Mouse (Mus musculus) limb, embryonic 11.5 days (tissue): ENCODE results near the gene Zbtb43. TPM values are rescaled to one million over a fixed set of nuclear protein-coding genes. Genes with fewer than 3 reads are reported as not detected.

Experiments used
- ATAC-seq: fragments of 200-750 bp; cut with Nextera tagmentation; 2 replicates; pipeline ENCODE4 v1.8.0; 2017; ENCODE audit warnings: low read depth; ENCODE audit not compliant: insufficient number of reproducible peaks, low FRiP score, low TSS enrichment
- DNase-seq: peaks from one replicate; pipeline ENCODE4 v3.0.0-alpha.2; 2015; ENCODE audit warnings: low spot score
- H3K27ac ChIP-seq: fragments of 300-500 bp; sonication (generic); replicated peaks from 2 replicates; pipeline ENCODE4 v1.5.1; 2014; ENCODE audit warnings: low read depth, mild to moderate bottlenecking, low read length
- H3K27me3 ChIP-seq: fragments of 300-500 bp; sonication (generic); 2 replicates; pipeline ENCODE4 v1.6.1; 2014; ENCODE audit warnings: mild to moderate bottlenecking, low read length, mixed read lengths; ENCODE audit not compliant: control insufficient read depth, insufficient read depth
- H3K36me3 ChIP-seq: fragments of 300-500 bp; sonication (generic); 2 replicates; pipeline ENCODE4 v1.6.1; 2014; ENCODE audit warnings: mild to moderate bottlenecking, low read length, moderate library complexity, mixed read lengths; ENCODE audit not compliant: control insufficient read depth, insufficient read depth
- H3K4me1 ChIP-seq: fragments of 300-500 bp; sonication (generic); 2 replicates; pipeline ENCODE4 v1.6.1; 2014; ENCODE audit warnings: low read length, mixed read lengths; ENCODE audit not compliant: control insufficient read depth, insufficient read depth
- H3K4me2 ChIP-seq: fragments of 300-500 bp; sonication (generic); 2 replicates; pipeline ENCODE4 v1.6.1; 2014; ENCODE audit warnings: low read depth, mild to moderate bottlenecking, moderate library complexity; ENCODE audit not compliant: severe bottlenecking
- H3K4me3 ChIP-seq: fragments of 300-500 bp; sonication (generic); 2 replicates; pipeline ENCODE4 v1.5.1; 2014; ENCODE audit warnings: low read depth, low read length
- H3K9ac ChIP-seq: fragments of 300-500 bp; sonication (generic); 2 replicates; pipeline ENCODE4 v1.6.1; 2014; ENCODE audit warnings: mild to moderate bottlenecking, low read length
- H3K9me3 ChIP-seq: fragments of 300-500 bp; sonication (generic); 2 replicates; pipeline ENCODE4 v1.6.1; 2016; ENCODE audit warnings: low read length; ENCODE audit not compliant: control insufficient read depth
- WGBS: fragments of 180-500 bp; shearing (Covaris S2); extraction: QIAGEN DNeasy Blood & Tissue Kit; methylation state at CpG from one replicate; pipeline ENCODE4 v1.1.7; 2014; 5-methylcytosine and 5-hydroxymethylcytosine counted together
- polyA plus RNA-seq: library from polyadenylated mRNA; unstranded; fragments of >200 nt; fragmentation: Nextera tagmentation; extraction: Ambion mirVana; gene quantifications from 2 replicates; pipeline ENCODE4 v1.2.1, GENCODE M21; 2014

Zbtb43 gene
- polyA plus RNA-seq, 1 experiment from 2014 or later = 18.4 TPM

DNA sequence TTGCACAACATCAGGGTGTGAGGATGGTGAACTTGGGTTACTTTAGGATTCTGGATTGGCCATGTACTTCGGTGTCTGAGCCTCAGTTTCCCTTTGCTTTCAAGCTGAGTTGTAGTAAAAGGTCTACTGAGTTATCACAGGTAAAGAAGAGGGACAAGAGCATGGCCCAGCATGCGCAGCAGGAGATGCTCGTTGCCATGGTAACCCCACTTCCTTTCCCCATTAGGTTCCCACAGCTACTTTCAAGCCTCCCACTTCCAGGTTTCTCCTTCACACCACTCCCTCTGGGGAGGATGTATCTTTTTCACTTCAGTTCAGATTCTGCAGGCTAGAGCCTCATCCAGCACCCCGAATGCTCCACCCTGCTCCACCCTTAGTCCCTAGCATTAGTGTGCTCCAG is 27.5 kb downstream of the Zbtb43 start:
- DNase-seq (no peak), ATAC-seq (no peak)
- Histone ChIP-seq H3K27ac (no peak overlapping the region), H3K9ac (no peak overlapping the region), H3K4me2 (no peak overlapping the region), H3K27me3 (no peaks in the 10 kb centered on the region), H3K36me3 (no peaks in the 10 kb centered on the region), H3K4me1 (peaks cover 5% of the 10 kb centered on the region), H3K9me3 (no peaks in the 10 kb centered on the region), H3K4me3 (no peak overlapping the region)
- 32% methylated on average over 4 of the region's 4 CpGs for WGBS

DNA sequence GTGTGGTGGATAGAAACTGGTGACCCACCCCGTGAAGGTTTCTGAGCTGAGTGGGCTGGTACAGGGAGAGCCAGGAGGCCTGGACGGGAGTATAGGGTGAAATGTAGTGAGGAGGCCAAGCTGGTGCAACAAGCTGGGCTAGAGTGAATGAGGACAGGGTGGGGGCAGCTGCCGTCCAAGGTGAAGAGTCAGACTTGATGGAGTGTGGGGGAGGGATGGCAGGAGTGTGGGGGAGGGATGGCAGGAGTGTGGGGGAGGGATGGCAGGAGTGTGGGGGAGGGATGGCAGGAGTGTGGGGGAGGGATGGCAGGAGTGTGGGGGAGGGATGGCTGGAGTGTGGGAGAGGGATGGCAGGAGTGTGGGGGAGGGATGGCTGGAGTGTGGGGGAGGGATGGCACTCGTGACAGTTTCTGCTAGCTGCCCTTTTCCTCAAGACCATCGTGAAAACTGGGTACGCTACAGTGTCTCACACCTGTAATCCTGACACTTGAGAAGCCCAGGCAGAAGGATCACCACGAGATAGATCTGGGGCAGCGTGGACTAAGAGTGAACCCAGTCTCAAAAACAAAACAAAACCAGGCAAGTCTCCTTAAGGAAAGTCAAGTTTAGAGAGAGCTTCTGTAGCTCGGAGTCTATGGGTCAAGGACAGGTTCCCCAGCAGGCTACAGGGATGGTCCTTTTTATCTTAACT is 28.2 kb downstream of the Zbtb43 start:
- no peaks in the 10 kb centered on the region for H3K27me3 ChIP-seq
- DNase-seq (no peak), ATAC-seq (no peak)
- H3K4me3 ChIP-seq = no peak overlapping the region
- WGBS = 20% methylated on average over 9 of the region's 9 CpGs
- H3K9me3 ChIP-seq = no peaks in the 10 kb centered on the region
- no peak overlapping the region for H3K27ac ChIP-seq
- H3K36me3 ChIP-seq = no peaks in the 10 kb centered on the region
- no peak overlapping the region for H3K4me2 ChIP-seq
- peaks cover 9% of the 10 kb centered on the region for H3K4me1 ChIP-seq
- H3K9ac ChIP-seq = no peak overlapping the region; the same call in 1 of the 2 replicates

GRCm38 (mm10) chr2:33439471-33439881 is 28.9 kb downstream of the Zbtb43 start:
- Histone ChIP-seq H3K4me1 (peaks cover 9% of the 10 kb centered on the region), H3K9ac (no peak overlapping the region; the same call in 1 of the 2 replicates)

GRCm38 (mm10) chr2:33438377-33438776 is 30.0 kb downstream of the Zbtb43 start:
- peak; percentile 48 for DNase-seq
- H3K4me3 ChIP-seq = no peak overlapping the region
- H3K27me3 ChIP-seq = no peaks in the 10 kb centered on the region
- H3K9ac ChIP-seq = no peak overlapping the region
- WGBS = 3% methylated on average over 2 of the region's 2 CpGs
- H3K27ac ChIP-seq = no peak overlapping the region
- no peak for ATAC-seq
- H3K9me3 ChIP-seq = no peaks in the 10 kb centered on the region
- no peak overlapping the region for H3K4me2 ChIP-seq
- H3K4me1 ChIP-seq = peaks cover 9% of the 10 kb centered on the region
- no peaks in the 10 kb centered on the region for H3K36me3 ChIP-seq

More at GRCm38 (mm10) chr2:33439471-33439881, 28.9 kb downstream of the Zbtb43 start:
- DNase-seq = peak; percentile 24
- Histone ChIP-seq H3K36me3 (no peaks in the 10 kb centered on the region), H3K4me3 (no peak overlapping the region), H3K9me3 (no peaks in the 10 kb centered on the region), H3K4me2 (no peak overlapping the region), H3K27me3 (no peaks in the 10 kb centered on the region), H3K27ac (no peak overlapping the region)
- 15% methylated on average over 8 of the region's 8 CpGs for WGBS
- no peak for ATAC-seq

DNA sequence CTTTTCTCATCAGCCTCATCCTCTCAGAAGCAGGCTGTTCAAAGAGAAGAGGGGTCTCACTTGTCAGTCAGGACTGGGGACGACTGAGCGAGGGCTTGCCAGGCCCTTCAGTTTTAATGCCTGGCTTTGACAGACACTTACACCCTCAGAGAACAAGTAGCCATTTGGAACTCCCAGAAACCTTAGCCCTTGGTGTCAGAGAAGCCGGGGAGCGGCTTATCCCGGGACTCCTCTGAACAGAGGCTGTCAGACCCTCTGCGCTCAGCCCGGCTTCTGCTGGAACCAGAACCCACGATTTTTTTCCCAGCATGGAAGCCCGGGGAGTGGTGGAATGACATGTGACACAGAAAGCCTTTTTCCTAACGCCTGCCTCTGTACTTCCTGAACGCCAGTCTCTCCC is 31.2 kb downstream of the Zbtb43 start:
- no peaks in the 10 kb centered on the region for H3K9me3 ChIP-seq
- H3K27me3 ChIP-seq = no peaks in the 10 kb centered on the region
- H3K9ac ChIP-seq = no peak overlapping the region
- no peak for ATAC-seq
- DNase-seq = no peak
- no peak overlapping the region for H3K4me2 ChIP-seq
- whole genome bisulfite sequencing = 48% methylated on average over 11 of the region's 11 CpGs
- H3K4me1 ChIP-seq = peaks cover 9% of the 10 kb centered on the region
- no peak overlapping the region for H3K4me3 ChIP-seq
- no peaks in the 10 kb centered on the region for H3K36me3 ChIP-seq
- H3K27ac ChIP-seq = no peak overlapping the region

DNA sequence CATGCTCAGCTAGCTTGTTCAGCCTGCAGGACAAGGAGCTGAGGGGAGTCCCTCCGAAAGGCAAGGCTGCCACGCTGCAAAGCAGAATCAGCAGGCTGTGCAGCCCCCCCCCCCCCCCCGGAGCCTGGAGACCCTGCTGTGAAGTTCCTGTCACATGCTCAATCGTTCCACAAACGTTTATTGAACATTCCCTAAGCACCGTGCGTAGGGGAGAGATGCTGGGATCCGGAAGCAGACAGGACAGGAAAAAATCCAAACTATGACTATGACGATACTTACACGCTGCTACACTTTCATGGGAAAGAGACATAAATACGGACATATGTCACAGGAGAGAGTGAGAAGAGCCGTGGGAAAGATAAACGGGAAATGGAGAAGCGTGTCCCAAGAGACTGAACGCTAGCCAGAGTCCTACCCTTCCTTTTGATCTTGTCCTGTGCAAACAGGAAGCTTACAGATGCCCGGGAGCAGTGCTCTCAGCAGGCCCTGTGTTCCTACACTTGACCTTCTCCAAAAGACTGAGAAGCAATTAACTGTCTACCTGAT is 32.3 kb downstream of the Zbtb43 start:
- ATAC-seq (no peak), DNase-seq (peak; percentile 53)
- peak overlapping the region; percentile 0; the same call in 1 of the 2 replicates for H3K4me3 ChIP-seq
- no peaks in the 10 kb centered on the region for H3K36me3 ChIP-seq
- no peaks in the 10 kb centered on the region for H3K27me3 ChIP-seq
- H3K4me2 ChIP-seq = peak overlapping the region; percentile 43
- no peak overlapping the region for H3K27ac ChIP-seq
- H3K4me1 ChIP-seq = peaks cover 9% of the 10 kb centered on the region
- no peak overlapping the region for H3K9ac ChIP-seq
- H3K9me3 ChIP-seq = no peaks in the 10 kb centered on the region
- 4% methylated on average over 16 of the region's 16 CpGs for WGBS

DNA sequence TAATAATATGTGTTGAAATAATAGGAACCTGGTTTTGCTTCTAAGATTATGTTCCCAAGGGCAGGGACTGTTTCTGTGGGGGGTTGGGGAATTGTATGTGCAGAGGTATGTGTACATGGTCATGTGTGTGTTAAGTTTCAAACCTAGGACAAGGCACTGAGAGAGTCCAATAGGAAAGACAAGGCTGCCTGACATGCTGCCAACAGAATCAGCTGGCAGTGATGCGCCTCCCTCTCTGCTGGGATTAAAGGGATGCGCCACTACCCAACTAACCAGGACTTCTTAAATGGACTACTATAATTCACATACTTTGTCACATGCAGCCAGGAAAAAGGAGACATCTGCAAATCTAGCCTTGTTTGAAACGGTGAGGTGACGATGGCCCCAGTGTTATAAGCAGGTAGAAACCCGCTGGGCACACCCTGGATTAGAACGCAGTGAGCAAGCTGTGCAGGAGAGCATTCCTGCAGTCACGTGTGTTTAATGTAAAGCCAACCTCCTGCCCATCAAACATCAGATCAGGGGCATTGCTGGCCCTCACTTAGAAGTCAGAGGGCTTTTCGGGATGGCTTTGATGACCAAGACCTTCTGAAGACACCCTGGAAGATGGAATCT is 33.2 kb downstream of the Zbtb43 start:
- H3K9ac ChIP-seq = no peak overlapping the region
- WGBS = 46% methylated on average over 8 of the region's 8 CpGs
- ATAC-seq (no peak), DNase-seq (no peak)
- H3K4me3 ChIP-seq = no peak overlapping the region
- H3K4me1 ChIP-seq = peaks cover 7% of the 10 kb centered on the region; the same call in 1 of the 2 replicates
- no peak overlapping the region for H3K27ac ChIP-seq
- H3K9me3 ChIP-seq = no peaks in the 10 kb centered on the region
- H3K36me3 ChIP-seq = no peaks in the 10 kb centered on the region
- H3K27me3 ChIP-seq = no peaks in the 10 kb centered on the region
- H3K4me2 ChIP-seq = no peak overlapping the region

- Histone ChIP-seq H3K9ac (no peak overlapping the region), H3K4me2 (no peak overlapping the region), H3K4me3 (no peak overlapping the region), H3K9me3 (no peaks in the 10 kb centered on the region), H3K36me3 (no peaks in the 10 kb centered on the region), H3K27me3 (no peaks in the 10 kb centered on the region), H3K4me1 (peaks cover 15% of the 10 kb centered on the region; the same call in 1 of the 2 replicates), H3K27ac (no peak overlapping the region)
- WGBS = 54% methylated on average over 5 of the region's 5 CpGs
- ATAC-seq (no peak), DNase-seq (peak; percentile 69)
These were observed 35.5 kb downstream of the Zbtb43 start for GRCm38 (mm10) chr2:33432877-33433276.
